Mouse (Mus musculus) heart, embryonic 14.5 days (tissue): ENCODE measurements around the gene Xpo5. TPM values are rescaled to one million over a fixed set of nuclear protein-coding genes. Genes with fewer than 3 reads are reported as not detected.

Experiments
- ATAC-seq: fragments of 200-750 bp; cut with Nextera tagmentation; 2 replicates; pipeline ENCODE4 v1.8.0; 2017; ENCODE audit warnings: low read depth, moderate TSS enrichment; ENCODE audit not compliant: insufficient number of reproducible peaks, insufficient read depth, low FRiP score
- H3K27ac ChIP-seq, 2 experiments: fragments of 200-500 bp in 1 of 2; fragments of 300-500 bp in 1 of 2; sonication (generic) in 1 of 2; replicated peaks in 1 of 2; 2 replicates each; pipeline ENCODE4 v1.5.1; 2012 to 2014; ENCODE audit warnings: low read depth in 2 of 2, low read length in 2 of 2, control low read depth in 1 of 2, mild to moderate bottlenecking in 1 of 2, mixed read lengths in 1 of 2; ENCODE audit not compliant: control insufficient read depth in 1 of 2, insufficient read depth in 1 of 2
- H3K27me3 ChIP-seq: fragments of 300-500 bp; sonication (generic); 2 replicates; pipeline ENCODE4 v1.6.1; 2014; ENCODE audit warnings: mild to moderate bottlenecking, low read length, control low read depth; ENCODE audit not compliant: control insufficient read depth, insufficient read depth
- H3K36me3 ChIP-seq: fragments of 300-500 bp; sonication (generic); 2 replicates; pipeline ENCODE4 v1.6.1; 2014; ENCODE audit warnings: mild to moderate bottlenecking, control low read depth, low read length, mixed read lengths; ENCODE audit not compliant: control insufficient read depth, insufficient read depth
- H3K4me1 ChIP-seq, 2 experiments: fragments of 200-500 bp in 1 of 2; fragments of 300-500 bp in 1 of 2; sonication (generic) in 1 of 2; 2 replicates each; pipeline ENCODE4 v1.6.1; 2012 to 2014; ENCODE audit warnings: low read length in 2 of 2, control low read depth in 1 of 2, mixed read lengths in 1 of 2; ENCODE audit not compliant: control insufficient read depth in 2 of 2, insufficient read depth in 2 of 2
- H3K4me2 ChIP-seq: fragments of 300-500 bp; sonication (generic); 2 replicates; pipeline ENCODE4 v1.6.1; 2014; ENCODE audit warnings: mild to moderate bottlenecking, low read length
- H3K4me3 ChIP-seq, 2 experiments: fragments of 200-500 bp in 1 of 2; fragments of 300-500 bp in 1 of 2; sonication (generic) in 1 of 2; 2 replicates each; pipeline ENCODE4 v1.5.1; 2012 to 2014; ENCODE audit warnings: low read length in 2 of 2, mild to moderate bottlenecking in 2 of 2, control low read depth in 1 of 2, low read depth in 1 of 2, moderate library complexity in 1 of 2; ENCODE audit not compliant: control insufficient read depth in 1 of 2, insufficient read depth in 1 of 2
- H3K9ac ChIP-seq: fragments of 300-500 bp; sonication (generic); 2 replicates; pipeline ENCODE4 v1.6.1; 2014; ENCODE audit warnings: mild to moderate bottlenecking, low read length
- H3K9me3 ChIP-seq: fragments of 300-500 bp; sonication (generic); 2 replicates; pipeline ENCODE4 v1.6.1; 2016; ENCODE audit warnings: low read length, control low read depth; ENCODE audit not compliant: control insufficient read depth
- WGBS: fragments of 180-500 bp; shearing (Covaris S2); extraction: QIAGEN DNeasy Blood & Tissue Kit; methylation state at CpG from one replicate; pipeline ENCODE4 v1.1.7; 2014; 5-methylcytosine and 5-hydroxymethylcytosine counted together
- polyA plus RNA-seq: library from polyadenylated mRNA; unstranded; fragments of >200 nt; fragmentation: Nextera tagmentation; extraction: Ambion mirVana; gene quantifications from 2 replicates; pipeline ENCODE4 v1.2.1, GENCODE M21; 2014

The Xpo5 gene
- polyA plus RNA-seq, 1 experiment from 2014 or later, result 24.1 TPM

DNA sequence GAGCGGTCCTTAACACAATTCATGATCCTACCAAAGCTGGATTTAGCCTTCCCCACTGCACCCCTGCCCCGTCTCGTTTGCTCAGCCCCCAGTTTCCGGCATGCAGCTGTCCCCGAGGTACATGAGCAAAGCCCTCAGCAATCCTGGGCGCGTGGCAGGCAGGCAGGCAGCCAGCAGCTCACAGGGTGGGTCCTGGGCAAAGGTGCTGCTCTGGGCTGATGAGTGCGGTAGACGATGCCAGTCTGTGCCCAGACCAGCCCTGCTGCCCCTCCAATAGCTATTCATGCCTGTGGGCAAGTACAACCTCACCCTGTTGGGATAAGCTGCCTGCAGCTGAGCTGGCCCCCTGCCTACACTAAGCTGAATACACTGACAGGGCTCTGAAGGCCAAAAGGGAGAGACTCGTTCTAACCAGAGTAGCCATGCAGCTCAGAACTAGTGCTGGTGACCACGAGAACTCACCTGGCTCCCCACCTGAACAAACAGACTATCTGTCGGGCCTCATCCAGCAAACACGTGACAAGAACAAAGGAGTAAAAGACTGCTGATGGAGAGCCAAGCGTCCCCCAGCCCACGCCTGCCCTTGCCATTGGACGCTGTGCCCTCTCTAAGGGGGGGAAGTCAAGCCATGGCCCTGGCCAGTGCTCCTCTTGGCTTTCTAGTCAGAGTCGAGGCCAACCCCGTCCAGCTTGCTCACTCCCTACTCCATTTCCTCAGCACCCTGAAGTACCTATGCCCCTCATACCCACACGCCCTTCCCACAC is 67.4 kb downstream of the Xpo5 start:
- 81% methylated on average over 19 of the region's 19 CpGs for WGBS
- no peak; the same call in 1 of the 2 replicates for ATAC-seq
- Histone ChIP-seq H3K9ac (0 out of 2 replicates have a peak overlapping the region, but pooled peaks have one; percentile 12), H3K27me3 (no peaks in the 10 kb centered on the region), H3K27ac (no peak overlapping the region), H3K9me3 (no peaks in the 10 kb centered on the region), H3K4me1 (peaks cover 24 to 39% of the 10 kb centered on the region in 2 experiments), H3K36me3 (peaks cover 69% of the 10 kb centered on the region), H3K4me2 (no peak overlapping the region), H3K4me3 (no peak overlapping the region)

DNA sequence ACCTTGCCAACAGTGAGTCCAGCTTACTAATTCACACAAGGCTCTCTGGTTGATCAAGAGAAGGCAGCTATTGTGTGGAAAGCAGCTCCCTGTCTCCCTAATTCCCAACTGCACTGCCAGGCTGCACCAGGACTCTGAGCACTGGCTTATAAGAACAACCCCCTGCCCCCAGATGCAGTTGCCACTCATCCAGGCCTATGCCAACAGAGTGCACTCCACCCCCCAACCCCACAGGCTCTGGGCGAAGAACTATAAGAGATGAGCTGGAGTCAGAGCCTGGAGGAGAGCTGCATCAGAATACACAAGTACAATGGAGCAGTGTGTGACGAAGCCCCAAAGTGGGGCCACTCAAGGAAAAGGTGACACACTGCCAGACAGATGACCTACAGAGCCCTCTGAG is 69.5 kb downstream of the Xpo5 start:
- Histone ChIP-seq H3K4me2 (no peak overlapping the region), H3K4me3 (no peak overlapping the region), H3K9ac (no peak overlapping the region), H3K4me1 (peaks cover 26 to 31% of the 10 kb centered on the region in 2 experiments), H3K27me3 (no peaks in the 10 kb centered on the region), H3K9me3 (no peaks in the 10 kb centered on the region), H3K36me3 (peaks cover 55% of the 10 kb centered on the region), H3K27ac (no peak overlapping the region)
- ATAC-seq, result no peak
- WGBS, result 78% methylated on average over 2 of the region's 2 CpGs

DNA sequence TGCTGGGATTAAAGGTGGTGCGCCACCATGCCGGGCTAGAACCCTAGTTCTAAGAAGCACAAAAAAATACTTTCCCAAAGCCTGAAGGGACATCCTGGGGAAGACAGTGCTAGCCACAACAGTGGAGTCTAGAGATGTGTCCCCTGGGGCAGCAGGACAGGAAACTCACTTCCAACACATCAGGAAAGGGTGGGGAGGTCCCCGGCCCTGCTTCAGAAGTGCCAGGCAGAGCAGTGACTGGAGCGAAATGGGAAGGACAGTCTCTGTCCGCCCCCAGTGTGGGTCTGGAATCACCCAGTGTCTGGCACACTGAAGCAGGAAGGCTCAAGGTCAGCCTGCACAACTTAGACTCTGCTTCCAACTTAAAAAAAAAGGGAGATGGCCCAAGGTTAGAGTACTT is 70.1 kb downstream of the Xpo5 start:
- no peak overlapping the region for H3K9ac ChIP-seq
- H3K4me1 ChIP-seq, result peaks cover 26 to 37% of the 10 kb centered on the region in 2 experiments
- peaks cover 57% of the 10 kb centered on the region for H3K36me3 ChIP-seq
- no peaks in the 10 kb centered on the region for H3K27me3 ChIP-seq
- no peak overlapping the region for H3K4me3 ChIP-seq
- no peaks in the 10 kb centered on the region for H3K9me3 ChIP-seq
- no peak for ATAC-seq
- H3K27ac ChIP-seq, result no peak overlapping the region
- whole genome bisulfite sequencing, result 73% methylated on average over 5 of the region's 5 CpGs
- no peak overlapping the region for H3K4me2 ChIP-seq

DNA sequence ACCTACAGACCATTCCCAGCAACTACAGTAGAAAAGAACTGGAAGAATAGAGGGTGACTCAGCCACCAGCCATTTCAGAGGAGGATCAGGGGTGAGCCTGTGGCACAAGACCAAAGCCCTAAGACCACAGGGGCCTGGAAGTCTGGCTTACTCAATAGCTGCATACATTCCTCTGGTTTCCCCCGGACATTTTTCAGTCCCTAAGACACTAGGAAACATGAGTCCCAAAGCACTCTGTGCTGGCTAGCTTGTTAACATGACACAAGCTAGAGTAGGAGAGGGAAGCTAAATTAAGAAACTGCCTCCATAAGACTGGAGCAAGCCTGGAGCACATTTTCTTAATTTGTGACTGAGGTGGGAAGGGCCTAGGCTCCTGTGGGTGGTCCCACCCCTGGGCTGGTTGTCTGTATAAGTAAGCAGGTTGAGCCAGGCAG is 71.2 kb downstream of the Xpo5 start:
- H3K9me3 ChIP-seq, result no peaks in the 10 kb centered on the region
- H3K36me3 ChIP-seq, result peaks cover 61% of the 10 kb centered on the region
- no peaks in the 10 kb centered on the region for H3K27me3 ChIP-seq
- 19% methylated on average over 1 of the region's 1 CpGs for WGBS
- H3K4me1 ChIP-seq, result peaks cover 30 to 43% of the 10 kb centered on the region in 2 experiments
- ATAC-seq, result 0 out of 2 replicates have a peak, but pooled peaks have one; percentile 8
- no peak overlapping the region for H3K9ac ChIP-seq
- H3K4me2 ChIP-seq, result 0 out of 2 replicates have a peak overlapping the region, but pooled peaks have one; percentile 3
- H3K27ac ChIP-seq, result peak overlapping the region; percentile 46 to 75
- no peak overlapping the region for H3K4me3 ChIP-seq

DNA sequence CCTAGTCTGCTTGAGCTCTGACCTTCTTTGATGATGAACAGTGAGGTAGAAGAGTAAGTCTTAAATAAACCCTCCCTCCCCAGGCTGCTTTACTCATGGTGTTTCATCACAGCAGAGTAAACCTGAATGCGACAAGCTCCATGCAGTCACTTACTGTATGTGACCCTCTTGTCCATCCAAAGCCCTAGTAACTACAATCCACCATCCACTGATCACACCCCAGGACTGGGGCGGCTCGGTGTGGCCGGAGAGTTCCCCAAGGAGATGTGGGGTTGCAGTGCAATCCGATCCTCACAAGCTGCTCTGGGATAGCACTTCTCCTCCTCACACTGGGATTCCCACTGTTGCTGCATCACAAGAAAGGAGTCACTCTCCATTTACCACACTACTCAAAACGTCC is 71.9 kb downstream of the Xpo5 start:
- no peaks in the 10 kb centered on the region for H3K27me3 ChIP-seq
- no peak overlapping the region for H3K4me3 ChIP-seq
- H3K4me2 ChIP-seq, result no peak overlapping the region
- H3K9ac ChIP-seq, result peak overlapping the region; percentile 40; the same call in 1 of the 2 replicates
- H3K36me3 ChIP-seq, result peaks cover 63% of the 10 kb centered on the region
- no peaks in the 10 kb centered on the region for H3K9me3 ChIP-seq
- H3K27ac ChIP-seq, result peak overlapping the region; percentile 46 to 75; a peak in 2 of 4 replicates
- WGBS, result 71% methylated on average over 6 of the region's 6 CpGs
- ATAC-seq, result no peak
- peaks cover 28 to 43% of the 10 kb centered on the region in 2 experiments for H3K4me1 ChIP-seq

DNA sequence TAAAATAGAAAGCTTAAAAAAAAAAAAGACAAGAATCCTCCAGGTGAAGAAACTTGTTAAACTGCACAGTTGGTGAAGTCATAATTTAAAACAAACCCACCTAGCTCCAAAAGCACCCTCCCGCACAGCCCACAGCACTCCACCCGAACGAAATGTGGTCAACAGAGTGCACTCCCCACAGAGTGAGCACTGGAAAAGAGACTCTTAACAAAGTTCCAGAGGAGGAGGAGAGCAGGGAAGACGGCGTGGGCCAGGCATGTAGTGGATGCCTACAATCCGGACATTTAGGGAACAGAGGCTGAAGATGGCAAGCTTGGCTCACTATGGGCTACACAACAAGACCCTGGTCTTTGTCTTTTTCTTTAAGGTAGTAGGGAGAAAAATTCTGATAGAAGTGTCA is 72.5 kb downstream of the Xpo5 start:
- Histone ChIP-seq H3K36me3 (peaks cover 62% of the 10 kb centered on the region), H3K4me1 (peaks cover 26 to 38% of the 10 kb centered on the region in 2 experiments), H3K9ac (no peak overlapping the region), H3K4me3 (no peak overlapping the region), H3K27me3 (no peaks in the 10 kb centered on the region), H3K27ac (no peak overlapping the region), H3K4me2 (no peak overlapping the region), H3K9me3 (no peaks in the 10 kb centered on the region)
- 89% methylated on average over 6 of the region's 6 CpGs for WGBS
- no peak for ATAC-seq

DNA sequence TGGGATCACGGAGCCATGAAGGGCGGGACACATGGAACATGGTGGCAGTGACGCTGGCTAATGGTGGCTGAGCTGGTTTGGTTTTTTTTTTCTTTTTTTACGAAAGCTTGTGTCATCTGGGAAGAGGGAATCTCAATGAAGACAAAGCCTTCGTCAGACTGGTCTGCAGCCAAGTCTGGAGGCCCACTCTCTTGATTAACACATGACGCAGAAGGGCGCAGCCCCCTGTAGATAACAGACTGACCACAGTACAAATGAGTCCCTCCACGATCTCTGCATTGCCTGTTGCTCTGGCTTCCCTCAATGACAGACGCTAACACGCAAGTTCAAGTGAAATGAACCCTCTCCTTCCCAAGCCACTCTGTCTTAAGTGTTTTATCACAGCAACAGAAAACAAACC is 72.9 kb downstream of the Xpo5 start:
- H3K27me3 ChIP-seq, result no peaks in the 10 kb centered on the region
- peaks cover 62% of the 10 kb centered on the region for H3K36me3 ChIP-seq
- no peak overlapping the region for H3K4me3 ChIP-seq
- peaks cover 26 to 38% of the 10 kb centered on the region in 2 experiments for H3K4me1 ChIP-seq
- no peak overlapping the region for H3K9ac ChIP-seq
- H3K9me3 ChIP-seq, result no peaks in the 10 kb centered on the region
- no peak for ATAC-seq
- H3K27ac ChIP-seq, result no peak overlapping the region
- 50% methylated on average over 10 of the region's 10 CpGs for WGBS
- no peak overlapping the region for H3K4me2 ChIP-seq
